Mouse (Mus musculus) E14TG2a.4 (cell line): ENCODE measurements at regions not wholly inside any gene's neighbourhood (a gene's known extent, or its start where the extent isn't known, plus 50 kb on each side); places are given as distances from the start of the nearest gene placed in this dataset.

Experiments
- CTCF ChIP-seq: conservative IDR thresholded peaks from 2 replicates; pipeline ENCODE4 v1.5.1; 2014; ENCODE audit warnings: low read length
- POU5F1 ChIP-seq: IDR thresholded peaks from 2 replicates; pipeline ENCODE4 v1.6.1; 2014; ENCODE audit warnings: low read length, borderline replicate concordance

DNA sequence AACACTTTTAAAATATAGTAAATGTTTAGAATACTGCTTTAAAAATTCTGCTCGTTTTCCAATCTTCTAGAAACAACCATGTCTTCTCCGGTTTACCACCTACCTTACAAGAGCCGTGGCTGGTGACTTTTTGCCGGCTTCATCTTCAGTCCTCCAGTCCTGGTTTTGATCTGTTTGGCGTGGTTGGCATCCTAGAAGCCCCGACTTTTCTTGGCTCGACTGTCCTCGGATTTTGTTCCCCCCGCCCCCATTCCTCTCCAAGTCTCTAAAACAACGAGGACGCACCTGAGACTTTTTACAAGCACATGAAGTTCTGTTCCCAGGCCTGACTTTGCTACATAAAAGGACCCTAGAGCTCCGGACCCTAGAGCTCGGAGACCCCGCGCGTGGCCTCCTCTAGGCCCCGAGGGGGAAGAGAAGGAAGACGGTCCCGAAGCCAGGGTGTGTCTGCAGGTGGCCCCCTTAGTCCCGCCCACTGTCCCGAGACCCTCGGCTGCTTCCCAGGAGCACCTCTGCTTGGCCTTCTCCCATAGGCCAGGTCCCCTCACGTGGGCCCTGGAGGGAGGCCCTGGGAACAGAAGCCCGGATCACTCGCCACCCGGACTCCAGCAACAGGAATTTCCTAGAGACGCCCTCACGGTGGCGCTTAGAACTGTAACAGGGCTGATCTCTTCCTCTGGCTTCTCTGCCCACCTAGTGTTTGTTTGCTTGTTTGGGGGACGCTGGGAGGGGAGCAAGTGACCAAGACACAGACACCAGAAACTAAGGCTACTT is 205.8 kb upstream of the Stk26 start:
- TF ChIP-seq CTCF (no peak; the same call in 1 of the 2 replicates), POU5F1 (no peak)
